Mouse (Mus musculus): ENCODE measurements around the gene Rab35.

DNA sequence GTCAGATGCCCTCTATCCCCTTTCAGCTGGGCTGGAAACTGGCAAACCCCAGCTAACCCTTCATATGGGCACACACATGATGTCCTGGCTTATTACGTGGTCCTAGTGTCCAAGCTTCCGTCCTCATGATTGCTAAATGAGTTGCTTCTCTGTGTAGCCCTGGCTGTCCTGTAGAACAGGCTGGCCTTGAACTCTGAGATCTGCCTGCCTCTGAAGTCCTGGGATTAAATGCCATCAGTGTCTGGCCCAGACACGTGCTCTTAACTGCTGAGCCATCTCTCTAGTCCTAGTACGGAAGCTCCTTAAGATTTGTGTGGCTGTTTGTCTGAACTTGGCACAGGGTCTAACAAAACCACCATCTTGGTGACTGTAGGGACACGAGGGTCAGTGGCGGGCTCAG, 28.1 kb upstream of the Rab35 start:
- TF ChIP-seq CTCF (IDR thresholded peaks at IDR 0.05; ENCODE audit: control insufficient read depth, insufficient read depth, insufficient read length) (no peak), FOSL1 (IDR thresholded peaks at IDR 0.05; ENCODE audit: insufficient read depth, low read length, poor library complexity, severe bottlenecking) (no peak), MYOD1 (IDR thresholded peaks at IDR 0.05; ENCODE audit: control insufficient read depth, insufficient read length, low read depth) (no peak), MAX (IDR thresholded peaks at IDR 0.05) (no peak), USF1 (IDR thresholded peaks at IDR 0.05; ENCODE audit: low read depth) (no peak), MYOG (IDR thresholded peaks at IDR 0.05; ENCODE audit: control insufficient read depth, extremely low read depth, insufficient read length) (no peak)
